Mouse (Mus musculus) megakaryocyte, embryonic 14.5 days (primary cell): ENCODE data around the gene Gm20517.

ENCODE experiments used
- FLI1 ChIP-seq: IDR thresholded peaks from 2 replicates; pipeline ENCODE4 v1.6.1; 2012; ENCODE audit warnings: low read length, inconsistent platforms, mixed read lengths
- GATA1 ChIP-seq: IDR thresholded peaks from 3 replicates; pipeline ENCODE4 v1.6.1; 2012; ENCODE audit warnings: mixed read lengths, low read length, inconsistent platforms, borderline replicate concordance

GRCm38 (mm10) chr17:47580962-47581361, 30.4 kb upstream of the Gm20517 start:
- TF ChIP-seq GATA1 (no peak), FLI1 (no peak)
